Mouse (Mus musculus): ENCODE results near the gene Wiz. TPM values are rescaled to one million over a fixed set of nuclear protein-coding genes. Genes with fewer than 3 reads are reported as not detected.

Gene Wiz
- total and polyA plus RNA-seq, 3 experiments: 2.3 to 88.7 (median 66.2) TPM

- peaks cover 8% of the 10 kb centered on the region for H3K27me3 ChIP-seq (ENCODE audit: insufficient read depth, low read length)
- no peaks in the 10 kb centered on the region for H3K9me3 ChIP-seq (replicated peaks)
- no peaks in the 10 kb centered on the region for H3K4me1 ChIP-seq (ENCODE audit: insufficient read depth, low read depth, low read length)
- no peak for ATAC-seq (ENCODE audit: extremely low read depth, insufficient number of reproducible peaks, low FRiP score, poor library complexity, severe bottlenecking)
- no peaks in the 10 kb centered on the region for H3K36me3 ChIP-seq (replicated peaks)
- TF ChIP-seq TAL1 (conservative IDR thresholded peaks at IDR 0.05; ENCODE audit: low read depth, low read length) (no peak), GATA2 (IDR thresholded peaks at IDR 0.05; ENCODE audit: borderline replicate concordance, low read depth, low read length) (no peak), CTCF (IDR thresholded peaks at IDR 0.05; ENCODE audit: low read depth, low read length) (no peak), POLR2AphosphoS5 (IDR thresholded peaks at IDR 0.05; ENCODE audit: insufficient replicate concordance, low read depth, low read length) (no peak), GATA1 (IDR thresholded peaks at IDR 0.05; ENCODE audit: borderline replicate concordance, low read length) (no peak)
- H3K4me3 ChIP-seq (ENCODE audit: low read depth, low read length): no peak within 1 kb of the TSS
- no peak for DNase-seq (ENCODE audit: low spot score)
Measured at GRCm38 (mm10) chr17:32424034-32424433, 34.8 kb upstream of the Wiz start, which contains the start of gene Pglyrp2. Gene Pglyrp2 (minus strand): TSS chr17:32424167.

- peaks cover 17% of the 10 kb centered on the region for H3K27me3 ChIP-seq (ENCODE audit: insufficient read depth, low read length)
- H3K9me3 ChIP-seq (replicated peaks): no peaks in the 10 kb centered on the region
- no peak for ATAC-seq (ENCODE audit: extremely low read depth, insufficient number of reproducible peaks, low FRiP score, poor library complexity, severe bottlenecking)
- no peaks in the 10 kb centered on the region for H3K4me1 ChIP-seq (ENCODE audit: insufficient read depth, low read depth, low read length)
- no peaks in the 10 kb centered on the region for H3K36me3 ChIP-seq (replicated peaks)
- TF ChIP-seq TAL1 (conservative IDR thresholded peaks at IDR 0.05; ENCODE audit: low read depth, low read length): no peak
- no peak for TF ChIP-seq POLR2AphosphoS5 (IDR thresholded peaks at IDR 0.05; ENCODE audit: insufficient replicate concordance, low read depth, low read length)
- DNase-seq (ENCODE audit: low spot score): no peak
- H3K4me3 ChIP-seq (ENCODE audit: low read depth, low read length): no peak overlapping the region
Measured at GRCm38 (mm10) chr17:32420781-32421180, 31.5 kb upstream of the Wiz start.

- DNase-seq (ENCODE audit: low spot score) (no peak), ATAC-seq (ENCODE audit: extremely low read depth, insufficient number of reproducible peaks, low FRiP score, poor library complexity, severe bottlenecking) (no peak)
- Histone ChIP-seq H3K36me3 (replicated peaks) (no peaks in the 10 kb centered on the region), H3K9me3 (replicated peaks) (no peaks in the 10 kb centered on the region), H3K4me1 (ENCODE audit: insufficient read depth, low read depth, low read length) (no peaks in the 10 kb centered on the region), H3K4me3 (ENCODE audit: low read depth, low read length) (no peak overlapping the region), H3K27me3 (ENCODE audit: insufficient read depth, low read length) (peaks cover 15% of the 10 kb centered on the region)
- TF ChIP-seq TAL1 (conservative IDR thresholded peaks at IDR 0.05; ENCODE audit: low read depth, low read length): no peak
- no peak for TF ChIP-seq POLR2AphosphoS5 (IDR thresholded peaks at IDR 0.05; ENCODE audit: insufficient replicate concordance, low read depth, low read length)
- TF ChIP-seq GATA1 (IDR thresholded peaks at IDR 0.05; ENCODE audit: borderline replicate concordance, low read length): no peak
- no peak for TF ChIP-seq CTCF (IDR thresholded peaks at IDR 0.05; ENCODE audit: low read depth, low read length)
- no peak for TF ChIP-seq GATA2 (IDR thresholded peaks at IDR 0.05; ENCODE audit: borderline replicate concordance, low read depth, low read length)
Measured at GRCm38 (mm10) chr17:32419989-32420388, 30.8 kb upstream of the Wiz start.

- Histone ChIP-seq H3K27me3 (ENCODE audit: insufficient read depth, low read length) (peaks cover 14% of the 10 kb centered on the region), H3K9me3 (replicated peaks) (no peaks in the 10 kb centered on the region), H3K36me3 (replicated peaks) (no peaks in the 10 kb centered on the region), H3K4me1 (ENCODE audit: insufficient read depth, low read depth, low read length) (no peaks in the 10 kb centered on the region), H3K4me3 (ENCODE audit: low read depth, low read length) (no peak overlapping the region)
- TF ChIP-seq GATA2 (IDR thresholded peaks at IDR 0.05; ENCODE audit: borderline replicate concordance, low read depth, low read length) (no peak), TAL1 (conservative IDR thresholded peaks at IDR 0.05; ENCODE audit: low read depth, low read length) (no peak), CTCF (IDR thresholded peaks at IDR 0.05; ENCODE audit: low read depth, low read length) (no peak), POLR2AphosphoS5 (IDR thresholded peaks at IDR 0.05; ENCODE audit: insufficient replicate concordance, low read depth, low read length) (no peak), GATA1 (IDR thresholded peaks at IDR 0.05; ENCODE audit: borderline replicate concordance, low read length) (no peak)
- ATAC-seq (ENCODE audit: extremely low read depth, insufficient number of reproducible peaks, low FRiP score, poor library complexity, severe bottlenecking) (no peak), DNase-seq (ENCODE audit: low spot score) (no peak)
Measured at GRCm38 (mm10) chr17:32416771-32417170, 27.5 kb upstream of the Wiz start.

GRCm38 (mm10) chr17:32415417-32416020, 26.3 kb upstream of the Wiz start:
- H3K27me3 ChIP-seq (ENCODE audit: insufficient read depth, low read length): peaks cover 11% of the 10 kb centered on the region
- H3K36me3 ChIP-seq (replicated peaks): no peaks in the 10 kb centered on the region
- no peak for DNase-seq (ENCODE audit: low spot score)
- no peak for TF ChIP-seq POLR2AphosphoS5 (IDR thresholded peaks at IDR 0.05; ENCODE audit: insufficient replicate concordance, low read depth, low read length)
- no peak for TF ChIP-seq TAL1 (conservative IDR thresholded peaks at IDR 0.05; ENCODE audit: low read depth, low read length)
- no peak for TF ChIP-seq CTCF (IDR thresholded peaks at IDR 0.05; ENCODE audit: low read depth, low read length)
- TF ChIP-seq GATA1 (IDR thresholded peaks at IDR 0.05; ENCODE audit: borderline replicate concordance, low read length): no peak
- H3K4me1 ChIP-seq (ENCODE audit: insufficient read depth, low read depth, low read length): no peaks in the 10 kb centered on the region
- H3K4me3 ChIP-seq (ENCODE audit: low read depth, low read length): no peak overlapping the region
- H3K9me3 ChIP-seq (replicated peaks): no peaks in the 10 kb centered on the region
- no peak for ATAC-seq (ENCODE audit: extremely low read depth, insufficient number of reproducible peaks, low FRiP score, poor library complexity, severe bottlenecking)

GRCm38 (mm10) chr17:32411898-32412297, 22.7 kb upstream of the Wiz start:
- Histone ChIP-seq H3K9me3 (replicated peaks) (no peaks in the 10 kb centered on the region), H3K4me3 (ENCODE audit: low read depth, low read length) (no peak overlapping the region), H3K36me3 (replicated peaks) (no peaks in the 10 kb centered on the region), H3K27me3 (ENCODE audit: insufficient read depth, low read length) (peaks cover 10% of the 10 kb centered on the region), H3K4me1 (ENCODE audit: insufficient read depth, low read depth, low read length) (no peaks in the 10 kb centered on the region)
- no peak for DNase-seq (ENCODE audit: low spot score)
- TF ChIP-seq GATA2 (IDR thresholded peaks at IDR 0.05; ENCODE audit: borderline replicate concordance, low read depth, low read length) (no peak), POLR2AphosphoS5 (IDR thresholded peaks at IDR 0.05; ENCODE audit: insufficient replicate concordance, low read depth, low read length) (no peak), TAL1 (conservative IDR thresholded peaks at IDR 0.05; ENCODE audit: low read depth, low read length) (no peak), CTCF (IDR thresholded peaks at IDR 0.05; ENCODE audit: low read depth, low read length) (no peak), GATA1 (IDR thresholded peaks at IDR 0.05; ENCODE audit: borderline replicate concordance, low read length) (no peak)
- ATAC-seq (ENCODE audit: extremely low read depth, insufficient number of reproducible peaks, low FRiP score, poor library complexity, severe bottlenecking): no peak

Measured in G1E (cell line).